Mouse (Mus musculus) olfactory bulb, adult 2 months (tissue): Measurements from ENCODE around the gene Pik3r1.

Experiments used
- CTCF ChIP-seq: fragments of 200-500 bp; IDR thresholded peaks from 2 replicates; pipeline ENCODE4 v1.5.1; 2012; ENCODE audit warnings: low read depth, mild to moderate bottlenecking, low read length, moderate library complexity; ENCODE audit not compliant: insufficient read depth
- POLR2A ChIP-seq: fragments of 200-500 bp; IDR thresholded peaks from 2 replicates; pipeline ENCODE4 v1.6.1; 2012; ENCODE audit warnings: mild to moderate bottlenecking, low read depth, low read length, moderate library complexity; ENCODE audit not compliant: insufficient read depth

DNA sequence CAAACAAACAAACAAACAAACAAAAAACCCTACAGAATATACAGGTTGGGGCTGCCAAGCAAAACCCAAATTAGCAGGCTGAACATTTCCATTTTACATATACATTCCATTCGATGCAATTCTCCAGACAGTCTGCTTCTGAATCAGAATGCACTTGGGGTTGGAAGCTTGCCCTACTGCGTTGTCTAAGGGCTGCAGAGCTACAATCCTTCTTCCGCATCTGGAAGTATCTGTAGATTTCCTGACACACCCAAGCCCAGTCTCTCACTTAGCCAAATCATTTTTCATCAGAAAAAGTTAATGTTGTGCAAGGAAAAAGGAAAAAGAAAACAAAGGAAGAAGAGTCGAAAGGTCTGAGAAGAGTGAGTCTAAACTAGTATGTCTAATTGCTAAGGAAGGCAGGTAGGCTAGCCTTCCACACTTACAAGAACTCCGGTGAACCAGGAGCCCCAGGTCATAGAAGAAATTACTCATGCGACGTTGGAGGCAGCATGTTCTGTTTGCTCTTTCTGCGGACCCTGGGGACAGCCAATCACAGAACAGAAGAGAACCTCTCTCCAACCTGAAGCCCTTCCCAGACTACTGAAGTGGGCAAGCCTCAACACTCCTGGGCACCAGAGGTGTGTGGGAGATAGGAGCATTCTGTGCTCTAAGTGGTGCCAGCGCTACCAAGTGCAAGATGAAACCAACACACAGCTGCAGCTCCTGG is 55.1 kb downstream of the Pik3r1 start:
- TF ChIP-seq CTCF (no peak), POLR2A (no peak)
